Mouse (Mus musculus) subcutaneous adipose tissue, adult 2 months (tissue): ENCODE measurements around the gene Gramd1b. TPM values are rescaled to one million over a fixed set of nuclear protein-coding genes. Genes with fewer than 3 reads are reported as not detected.

ENCODE experiments used
- polyA plus RNA-seq: library from polyadenylated mRNA; depleted of rRNA; stranded (reverse); fragments of >200 nt; gene quantifications from 2 replicates; pipeline ENCODE4 v1.2.3, GENCODE M21; 2012; ENCODE audit warnings: low replicate concordance; rRNA removed

Gramd1b gene
- polyA plus RNA-seq = 15.5 and 30.2 TPM in 2 replicates

GRCm38 (mm10) chr9:40531027-40531621 is at the start of gene Gramd1b:
TSS of gene Gramd1b (minus strand) at chr9:40531383.

GRCm38 (mm10) chr9:40269103-40269861 is 261.9 kb downstream of the Gramd1b start, which contains the start of gene Scn3b:
TSS of gene Scn3b (plus strand) at chr9:40269217.

Other genes starting within 250 kb of the Gramd1b start
- gene Gm21915, start 139.2 kb upstream of the Gramd1b start, polyA plus RNA-seq = not detected in 2 replicates
- 32.3 and 80.5 TPM in 2 replicates for gene Clmp, start 154.6 kb upstream of the Gramd1b start, polyA plus RNA-seq